Mouse (Mus musculus) kidney, postnatal 0 days (tissue): ENCODE results near the gene Spata13. TPM values are rescaled to one million over a fixed set of nuclear protein-coding genes. Genes with fewer than 3 reads are reported as not detected.

Source experiments
- ATAC-seq: fragments of 200-750 bp; cut with Nextera tagmentation; replicated peaks from 2 replicates; pipeline ENCODE4 v1.8.0; 2017; ENCODE audit warnings: low read depth, moderate number of reproducible peaks, moderate TSS enrichment, moderate library complexity; ENCODE audit not compliant: low FRiP score
- DNase-seq: peaks from one replicate; pipeline ENCODE4 v3.0.0-alpha.2; 2016; ENCODE audit warnings: low spot score
- H3K27ac ChIP-seq: fragments of 300-500 bp; sonication (generic); 2 replicates; pipeline ENCODE4 v1.5.1; 2014; ENCODE audit warnings: mild to moderate bottlenecking
- H3K27me3 ChIP-seq: fragments of 300-500 bp; sonication (generic); 2 replicates; pipeline ENCODE4 v1.6.1; 2014; ENCODE audit warnings: low read length, mixed read lengths; ENCODE audit not compliant: insufficient read depth
- H3K36me3 ChIP-seq: fragments of 300-500 bp; sonication (generic); 2 replicates; pipeline ENCODE4 v1.6.1; 2014; ENCODE audit warnings: low read length, mixed read lengths; ENCODE audit not compliant: insufficient read depth
- H3K4me1 ChIP-seq: fragments of 300-500 bp; sonication (generic); replicated peaks from 2 replicates; pipeline ENCODE4 v1.6.1; 2014; ENCODE audit warnings: antibody characterized with exemption, low read length, mixed read lengths; ENCODE audit not compliant: insufficient read depth
- H3K4me2 ChIP-seq: fragments of 300-500 bp; sonication (generic); 2 replicates; pipeline ENCODE4 v1.6.1; 2014; ENCODE audit warnings: mild to moderate bottlenecking, low read length, moderate library complexity, mixed read lengths
- H3K4me3 ChIP-seq: fragments of 300-500 bp; sonication (generic); replicated peaks from 2 replicates; pipeline ENCODE4 v1.5.1; 2014; ENCODE audit warnings: low read depth, low read length
- H3K9ac ChIP-seq: fragments of 300-500 bp; sonication (generic); 2 replicates; pipeline ENCODE4 v1.6.1; 2014; ENCODE audit warnings: low read depth, low read length
- H3K9me3 ChIP-seq: fragments of 300-500 bp; sonication (generic); replicated peaks from 2 replicates; pipeline ENCODE4 v1.6.1; 2016; ENCODE audit warnings: low read length, inconsistent platforms, mixed read lengths
- CTCF ChIP-seq: IDR thresholded peaks from 2 replicates; pipeline ENCODE4 v1.5.1; 2016; ENCODE audit warnings: antibody characterized with exemption, low read depth, mild to moderate bottlenecking, moderate library complexity
- WGBS: fragments of 180-500 bp; shearing (Covaris S2); extraction: QIAGEN DNeasy Blood & Tissue Kit; methylation state at CpG from one replicate; pipeline ENCODE4 v1.1.7; 2014; 5-methylcytosine and 5-hydroxymethylcytosine counted together
- polyA plus RNA-seq: library from polyadenylated mRNA; unstranded; fragments of >200 nt; fragmentation: Nextera tagmentation; extraction: Ambion mirVana; gene quantifications from 2 replicates; pipeline ENCODE4 v1.2.1, GENCODE M21; 2015

Gene Spata13
- polyA plus RNA-seq, 1 experiment from 2014 or later = 47.4 TPM

- no peak for TF ChIP-seq CTCF
- no peak overlapping the region for H3K4me3 ChIP-seq
- no peak for DNase-seq
Measured at GRCm38 (mm10) chr14:60698980-60699379, 65.2 kb downstream of the Spata13 start.

DNA sequence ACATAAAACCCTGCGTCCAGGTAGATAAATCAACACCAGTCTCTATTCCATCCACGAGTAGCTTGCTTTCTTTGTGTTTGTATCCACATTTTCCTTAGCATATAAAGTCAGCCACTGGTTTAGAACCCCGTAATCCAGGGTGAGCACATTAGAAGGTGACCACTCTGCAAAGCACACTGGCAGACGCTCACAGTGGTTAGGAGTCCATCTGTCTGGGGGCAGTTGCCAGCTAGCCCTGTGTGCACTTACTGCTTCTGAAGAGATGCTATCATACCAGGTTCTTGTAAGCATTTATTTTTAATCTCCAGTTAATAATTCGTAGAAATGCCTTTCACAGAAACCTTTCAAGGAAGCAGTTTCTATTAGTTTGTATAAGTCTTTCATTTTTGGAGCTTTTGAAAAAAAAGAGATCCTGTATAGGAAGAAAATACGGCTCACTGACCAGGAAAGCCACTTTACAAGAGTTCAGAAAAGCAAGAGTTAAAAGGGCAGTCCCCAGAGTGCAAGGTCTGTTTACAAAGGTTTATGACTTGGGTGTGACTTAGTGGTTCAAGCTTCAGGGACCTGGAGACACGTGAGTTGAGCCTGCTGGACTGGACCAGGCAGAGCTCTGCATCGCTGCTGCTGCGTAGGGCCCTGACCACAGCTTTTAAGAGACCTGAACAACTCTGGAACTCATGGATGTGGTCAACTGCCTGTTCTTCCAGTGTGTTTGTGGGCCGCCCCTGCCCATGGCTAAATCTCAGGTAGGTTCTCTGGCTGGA, 68.8 kb downstream of the Spata13 start:
- peak; percentile 85 for DNase-seq
- Histone ChIP-seq H3K9ac (no peak overlapping the region), H3K27me3 (no peaks in the 10 kb centered on the region), H3K4me3 (no peak overlapping the region), H3K27ac (peak overlapping the region; percentile 51), H3K36me3 (0 out of 2 replicates have a peak, but pooled peaks cover 4% of the 10 kb centered on the region), H3K4me2 (0 out of 2 replicates have a peak overlapping the region, but pooled peaks have one; percentile 6), H3K9me3 (no peaks in the 10 kb centered on the region), H3K4me1 (0 out of 2 replicates have a peak, but pooled peaks cover 10% of the 10 kb centered on the region)
- WGBS = 34% methylated on average over 10 of the region's 10 CpGs
- peak; percentile 91 for ATAC-seq
- TF ChIP-seq CTCF = no peak

More at GRCm38 (mm10) chr14:60698980-60699379, 65.2 kb downstream of the Spata13 start:
- Histone ChIP-seq H3K4me2 (no peak overlapping the region), H3K27me3 (no peaks in the 10 kb centered on the region), H3K4me1 (0 out of 2 replicates have a peak, but pooled peaks cover 12% of the 10 kb centered on the region), H3K9ac (no peak overlapping the region), H3K36me3 (no peaks in the 10 kb centered on the region), H3K9me3 (no peaks in the 10 kb centered on the region), H3K27ac (no peak overlapping the region)
- ATAC-seq = no peak
- WGBS = 84% methylated on average over 10 of the region's 10 CpGs

DNA sequence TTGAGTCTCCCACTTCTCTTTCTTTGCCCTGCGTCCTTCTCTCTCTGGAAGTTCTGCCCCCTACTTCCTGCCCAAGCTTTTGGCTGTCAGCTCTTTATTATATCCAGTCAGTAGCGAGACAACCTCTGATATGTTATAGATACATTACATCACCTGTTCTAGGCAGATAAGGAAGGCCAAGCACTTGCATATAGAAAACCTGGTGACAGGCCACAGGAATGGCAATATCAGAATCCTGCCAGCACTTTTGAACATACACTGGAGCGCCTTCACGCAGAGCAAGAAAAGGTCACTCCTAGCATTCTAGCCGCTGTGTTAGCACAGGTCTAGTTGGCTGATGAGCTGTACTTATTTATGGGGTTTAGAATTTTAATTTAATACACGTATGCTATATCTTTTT, 70.7 kb downstream of the Spata13 start:
- Histone ChIP-seq H3K27me3 (no peaks in the 10 kb centered on the region), H3K9ac (no peak overlapping the region), H3K9me3 (no peaks in the 10 kb centered on the region), H3K27ac (0 out of 2 replicates have a peak overlapping the region, but pooled peaks have one; percentile 36), H3K4me2 (no peak overlapping the region), H3K36me3 (peaks cover 7% of the 10 kb centered on the region; the same call in 1 of the 2 replicates), H3K4me1 (0 out of 2 replicates have a peak, but pooled peaks cover 10% of the 10 kb centered on the region), H3K4me3 (no peak overlapping the region)
- WGBS = 67% methylated on average over 6 of the region's 6 CpGs
- TF ChIP-seq CTCF = no peak
- DNase-seq (no peak), ATAC-seq (no peak)

GRCm38 (mm10) chr14:60704961-60705360, 71.2 kb downstream of the Spata13 start:
- Histone ChIP-seq H3K4me1 (0 out of 2 replicates have a peak, but pooled peaks cover 10% of the 10 kb centered on the region), H3K36me3 (peaks cover 11% of the 10 kb centered on the region; the same call in 1 of the 2 replicates), H3K27me3 (no peaks in the 10 kb centered on the region), H3K4me2 (no peak overlapping the region), H3K9me3 (no peaks in the 10 kb centered on the region), H3K27ac (no peak overlapping the region), H3K9ac (no peak overlapping the region), H3K4me3 (no peak overlapping the region)
- TF ChIP-seq CTCF = no peak
- 28% methylated on average over 3 of the region's 3 CpGs for WGBS
- no peak for DNase-seq
- 0 out of 2 replicates have a peak, but pooled peaks have one; percentile 23 for ATAC-seq

DNA sequence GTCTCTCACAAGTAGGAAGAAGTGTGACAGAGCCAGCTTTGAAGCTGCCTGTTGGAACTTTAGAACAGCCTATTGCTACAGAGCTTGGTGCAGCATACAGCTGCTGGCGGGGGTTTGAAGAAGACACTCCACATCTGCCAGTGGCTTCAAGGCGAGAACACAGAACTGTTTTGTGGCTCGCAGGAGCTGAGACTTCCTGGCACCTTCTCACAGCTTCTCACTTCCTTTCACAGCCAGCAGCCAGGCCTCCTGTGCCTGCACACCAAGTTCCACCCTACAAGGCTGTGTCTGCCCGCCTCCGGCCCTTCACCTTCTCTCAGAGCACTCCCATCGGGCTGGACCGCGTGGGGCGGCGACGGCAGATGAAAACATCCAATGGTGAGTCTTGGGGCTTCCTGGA, 75.4 kb downstream of the Spata13 start:
- no peak overlapping the region for H3K9ac ChIP-seq
- H3K27me3 ChIP-seq = no peaks in the 10 kb centered on the region
- no peak for ATAC-seq
- no peak overlapping the region for H3K4me2 ChIP-seq
- no peak for TF ChIP-seq CTCF
- no peak for DNase-seq
- H3K36me3 ChIP-seq = peaks cover 22% of the 10 kb centered on the region; the same call in 1 of the 2 replicates
- H3K27ac ChIP-seq = no peak overlapping the region
- 0 out of 2 replicates have a peak, but pooled peaks cover 6% of the 10 kb centered on the region for H3K4me1 ChIP-seq
- no peaks in the 10 kb centered on the region for H3K9me3 ChIP-seq
- 55% methylated on average over 11 of the region's 11 CpGs for WGBS
- H3K4me3 ChIP-seq = no peak overlapping the region

DNA sequence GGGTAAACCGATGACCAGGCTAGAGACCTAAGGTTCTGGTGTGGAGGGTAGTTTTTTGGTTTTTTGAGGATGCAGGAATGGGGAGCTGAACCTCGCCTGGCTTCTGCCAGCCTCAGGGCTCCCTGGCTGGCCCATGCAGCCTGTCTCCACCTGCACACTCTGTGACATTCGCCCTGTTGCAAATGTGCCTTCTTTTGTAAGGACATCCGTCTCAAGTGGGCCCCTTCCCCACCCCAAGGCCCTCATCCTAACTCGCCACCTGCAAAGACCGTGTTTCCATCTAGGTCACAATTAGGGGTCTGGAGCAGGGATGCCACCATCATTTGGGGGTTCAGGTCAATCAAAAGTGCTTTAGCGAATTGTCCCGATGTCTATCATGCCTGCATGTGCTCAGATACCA, 75.9 kb downstream of the Spata13 start:
- WGBS = 97% methylated on average over 8 of the region's 8 CpGs
- Histone ChIP-seq H3K4me3 (no peak overlapping the region), H3K9me3 (no peaks in the 10 kb centered on the region), H3K4me1 (0 out of 2 replicates have a peak, but pooled peaks cover 6% of the 10 kb centered on the region), H3K27me3 (no peaks in the 10 kb centered on the region), H3K27ac (no peak overlapping the region), H3K4me2 (no peak overlapping the region), H3K36me3 (peaks cover 22% of the 10 kb centered on the region; the same call in 1 of the 2 replicates), H3K9ac (no peak overlapping the region)
- ATAC-seq (no peak), DNase-seq (no peak)
- no peak for TF ChIP-seq CTCF
